Mouse (Mus musculus) CH12.LX (cell line): ENCODE data around the gene Ndufa4l2. TPM values are rescaled to one million over a fixed set of nuclear protein-coding genes. Genes with fewer than 3 reads are reported as not detected.

Source experiments
- DNase-seq: peaks from one replicate; pipeline ENCODE4 v3.0.0-alpha.2; 2013; ENCODE audit errors: extremely low read depth
- H3K27ac ChIP-seq: 2 replicates; pipeline ENCODE4 v1.5.1; 2012; ENCODE audit warnings: low read depth, mild to moderate bottlenecking, control low read depth, moderate library complexity; ENCODE audit not compliant: insufficient read depth
- H3K27me3 ChIP-seq: replicated peaks from 2 replicates; pipeline ENCODE3; 2012; ENCODE audit warnings: inconsistent platforms
- H3K36me3 ChIP-seq, 2 experiments: replicated peaks in 1 of 2; 2 replicates each; pipeline versions ENCODE3 to v1.6.1; 2012; ENCODE audit warnings: inconsistent platforms in 1 of 2, low read length in 1 of 2, mild to moderate bottlenecking in 1 of 2, mixed read lengths in 1 of 2, moderate library complexity in 1 of 2; ENCODE audit not compliant: control insufficient read depth in 1 of 2, insufficient read depth in 1 of 2
- H3K4me1 ChIP-seq, 2 experiments: 2 replicates each; pipeline ENCODE4 v1.6.1; 2012; ENCODE audit warnings: inconsistent platforms in 1 of 2, moderate library complexity in 1 of 2; ENCODE audit not compliant: insufficient read depth in 2 of 2, control insufficient read depth in 1 of 2
- H3K4me2 ChIP-seq: 2 replicates; pipeline ENCODE4 v1.6.1; 2012; ENCODE audit warnings: low read depth, mild to moderate bottlenecking, control low read depth; ENCODE audit not compliant: poor library complexity, insufficient read depth, severe bottlenecking
- H3K4me3 ChIP-seq, 3 experiments: fragments of 150-350 bp in 1 of 3; sonication (generic) in 1 of 3; replicated peaks in 1 of 3; 2 replicates each; pipeline versions ENCODE3 to v1.5.1; 2011 to 2012; ENCODE audit warnings: low read depth in 2 of 3, low read length in 2 of 3, mild to moderate bottlenecking in 2 of 3, moderate library complexity in 2 of 3, control low read depth in 1 of 3, improper control_type of control experiment in 1 of 3, inconsistent platforms in 1 of 3, mixed read lengths in 1 of 3; ENCODE audit not compliant: poor library complexity in 1 of 3
- H3K79me2 ChIP-seq: replicated peaks from 2 replicates; pipeline ENCODE4 v1.6.1; 2012; ENCODE audit warnings: mild to moderate bottlenecking, moderate library complexity; ENCODE audit not compliant: control insufficient read depth, poor library complexity, insufficient read depth, severe bottlenecking; ENCODE audit errors: extremely low read depth
- H3K9ac ChIP-seq: 2 replicates; pipeline ENCODE4 v1.6.1; 2012; ENCODE audit warnings: low read depth, mild to moderate bottlenecking, control low read depth, moderate library complexity; ENCODE audit not compliant: insufficient read depth
- H3K9me3 ChIP-seq: replicated peaks from 2 replicates; pipeline ENCODE3; 2012; ENCODE audit warnings: low read length, inconsistent platforms, mixed read lengths
- CHD1 ChIP-seq: IDR thresholded peaks from 2 replicates; pipeline ENCODE4 v1.6.1; 2012; ENCODE audit warnings: low read depth, low read length, improper control_type of control experiment, inconsistent platforms
- CHD2 ChIP-seq: IDR thresholded peaks from 2 replicates; pipeline ENCODE4 v1.6.1; 2011; ENCODE audit warnings: low read length, improper control_type of control experiment
- CTCF ChIP-seq, 2 experiments: IDR thresholded peaks in 1 of 2; conservative IDR thresholded peaks in 1 of 2; 2 replicates each; pipeline ENCODE4 v1.5.1; 2011 to 2012; ENCODE audit warnings: low read depth in 2 of 2, low read length in 2 of 2, improper control_type of control experiment in 1 of 2, inconsistent platforms in 1 of 2, mild to moderate bottlenecking in 1 of 2, moderate library complexity in 1 of 2
- E2F4 ChIP-seq: IDR thresholded peaks from 2 replicates; pipeline ENCODE4 v1.6.1; 2011; ENCODE audit warnings: low read depth, low read length, improper control_type of control experiment; ENCODE audit not compliant: insufficient replicate concordance
- HCFC1 ChIP-seq: IDR thresholded peaks from 2 replicates; pipeline ENCODE4 v1.6.1; 2012; ENCODE audit warnings: low read depth, mild to moderate bottlenecking, inconsistent platforms, low read length, improper control_type of control experiment
- IRF4 ChIP-seq: IDR thresholded peaks from 2 replicates; pipeline ENCODE4 v1.6.1; 2014; ENCODE audit warnings: low read depth, mild to moderate bottlenecking, inconsistent platforms, low read length, improper control_type of control experiment
- KAT2A ChIP-seq: IDR thresholded peaks from 2 replicates; pipeline ENCODE4 v1.6.1; 2012; ENCODE audit warnings: low read length, improper control_type of control experiment, inconsistent platforms; ENCODE audit not compliant: insufficient replicate concordance
- MAZ ChIP-seq: IDR thresholded peaks from 2 replicates; pipeline ENCODE4 v1.6.1; 2012; ENCODE audit warnings: low read depth, mild to moderate bottlenecking, inconsistent platforms, low read length, improper control_type of control experiment, moderate library complexity
- MXI1 ChIP-seq: IDR thresholded peaks from 2 replicates; pipeline ENCODE4 v1.6.1; 2011; ENCODE audit warnings: mild to moderate bottlenecking, low read depth, low read length, improper control_type of control experiment
- MYC ChIP-seq: IDR thresholded peaks from 2 replicates; pipeline ENCODE4 v1.6.1; 2011; ENCODE audit warnings: low read depth, mild to moderate bottlenecking, improper control_type of control experiment, low read length
- NRF1 ChIP-seq: IDR thresholded peaks from 2 replicates; pipeline ENCODE4 v1.6.1; 2014; ENCODE audit warnings: low read depth, mild to moderate bottlenecking, inconsistent platforms, low read length, improper control_type of control experiment, moderate library complexity
- PAX5 ChIP-seq: IDR thresholded peaks from 2 replicates; pipeline ENCODE4 v1.6.1; 2012; ENCODE audit warnings: low read length, inconsistent platforms, mixed read lengths
- POLR2A ChIP-seq: IDR thresholded peaks from 2 replicates; pipeline ENCODE4 v1.6.1; 2011; ENCODE audit warnings: low read depth, mild to moderate bottlenecking, improper control_type of control experiment, low read length
- RCOR1 ChIP-seq: conservative IDR thresholded peaks from 2 replicates; pipeline ENCODE4 v1.6.1; 2012; ENCODE audit warnings: low read depth, mild to moderate bottlenecking, inconsistent platforms, low read length, improper control_type of control experiment
- SMC3 ChIP-seq: IDR thresholded peaks from 2 replicates; pipeline ENCODE4 v1.6.1; 2011; ENCODE audit warnings: low read depth, low read length, improper control_type of control experiment
- TBP ChIP-seq: conservative IDR thresholded peaks from 2 replicates; pipeline ENCODE4 v1.6.1; 2011; ENCODE audit warnings: low read depth, low read length, improper control_type of control experiment
- UBTF ChIP-seq: IDR thresholded peaks from 2 replicates; pipeline ENCODE4 v1.6.1; 2012; ENCODE audit warnings: low read depth, mild to moderate bottlenecking, inconsistent platforms, low read length, improper control_type of control experiment, moderate library complexity
- USF2 ChIP-seq: conservative IDR thresholded peaks from 2 replicates; pipeline ENCODE4 v1.6.1; 2011; ENCODE audit warnings: low read depth, low read length, improper control_type of control experiment
- ZC3H11A ChIP-seq: IDR thresholded peaks from 2 replicates; pipeline ENCODE4 v1.6.1; 2012; ENCODE audit warnings: low read depth, mild to moderate bottlenecking, inconsistent platforms, low read length, improper control_type of control experiment
- ZKSCAN1 ChIP-seq: IDR thresholded peaks from 2 replicates; pipeline ENCODE4 v1.6.1; 2012; ENCODE audit warnings: low read depth, inconsistent platforms, low read length, improper control_type of control experiment, borderline replicate concordance
- ZNF384 ChIP-seq: IDR thresholded peaks from 2 replicates; pipeline ENCODE4 v1.6.1; 2012; ENCODE audit warnings: low read depth, low read length, improper control_type of control experiment, inconsistent platforms
- dilution Hi-C: fragments of 300-500 bp; cut with MboI; formaldehyde crosslinking; loops from 2 replicates; pipeline ENCODE4 v1.14.3; 2020; ENCODE audit warnings: low sequenced_read_pairs; ENCODE audit not compliant: extremely low pct_unique_long_range_greater_than_20kb, extremely low pct_ligation_motif_present
- in situ Hi-C: fragments of 300-500 bp; cut with MboI; formaldehyde crosslinking; loops from 3 replicates; pipeline ENCODE4 v1.14.3; 2019; ENCODE audit warnings: low sequenced_read_pairs, low pct_ligation_motif_present, low pct_unique_long_range_greater_than_20kb, mixed read lengths
- polyA plus RNA-seq: library from polyadenylated mRNA; unstranded; fragments of >175 nt; gene quantifications from 2 replicates; pipeline ENCODE4 v1.2.1, GENCODE M21; 2012; ENCODE audit warnings: low read depth; ENCODE audit not compliant: insufficient read length
- total RNA-seq, 2 experiments: library from RNA; depleted of rRNA; stranded (reverse); fragments of 300-350 nt in 1 of 2; fragments of >200 nt in 1 of 2; gene quantifications; 2 replicates each; pipeline ENCODE4 v1.2.3; 2012 to 2014

The Ndufa4l2 gene
- total and polyA plus RNA-seq, 3 experiments: 0.47 TPM; not detected in 2

GRCm38 (mm10) chr10:127496156-127496555, 18.6 kb upstream of the Ndufa4l2 start:
- Histone ChIP-seq H3K27me3 (no peaks in the 10 kb centered on the region), H3K4me3 (no peak overlapping the region), H3K27ac (no peak overlapping the region), H3K36me3 (peaks cover 47 to 86% of the 10 kb centered on the region in 2 experiments), H3K79me2 (no peaks in the 10 kb centered on the region), H3K4me2 (no peak overlapping the region), H3K4me1 (no peaks in the 10 kb centered on the region), H3K9ac (no peak overlapping the region), H3K9me3 (no peaks in the 10 kb centered on the region)
- in situ Hi-C loops: no loop called here
- dilution Hi-C loops: no loop called here
- no peak for TF ChIP-seq RCOR1
- no peak for TF ChIP-seq CHD1
- no peak for TF ChIP-seq ZKSCAN1
- no peak for TF ChIP-seq MXI1
- TF ChIP-seq USF2: no peak
- TF ChIP-seq MAZ: no peak
- no peak for DNase-seq

GRCm38 (mm10) chr10:127499516-127499915, 15.3 kb upstream of the Ndufa4l2 start:
- Histone ChIP-seq H3K27me3 (no peaks in the 10 kb centered on the region), H3K9me3 (no peaks in the 10 kb centered on the region), H3K79me2 (no peaks in the 10 kb centered on the region), H3K4me1 (no peaks in the 10 kb centered on the region), H3K36me3 (peaks cover 31 to 63% of the 10 kb centered on the region in 2 experiments), H3K4me3 (no peak overlapping the region), H3K4me2 (no peak overlapping the region), H3K27ac (no peak overlapping the region), H3K9ac (no peak overlapping the region)
- DNase-seq: no peak
- dilution Hi-C loops: no loop called here
- in situ Hi-C loops: no loop called here
- no peak for TF ChIP-seq POLR2A
- no peak for TF ChIP-seq MAZ
- TF ChIP-seq SMC3: no peak
- no peak for TF ChIP-seq MYC
- TF ChIP-seq UBTF: no peak
- no peak for TF ChIP-seq ZC3H11A
- no peak for TF ChIP-seq IRF4
- TF ChIP-seq RCOR1: no peak
- no peak for TF ChIP-seq KAT2A
- no peak for TF ChIP-seq HCFC1
- TF ChIP-seq TBP: no peak
- no peak for TF ChIP-seq USF2
- no peak for TF ChIP-seq PAX5
- TF ChIP-seq CHD2: no peak
- no peak for TF ChIP-seq NRF1
- no peak for TF ChIP-seq CTCF (conservative IDR thresholded peaks at IDR 0.05 in 1 of 2, IDR thresholded peaks at IDR 0.05 in 1 of 2; ENCODE audit: low read depth in 2 of 2, low read length in 2 of 2)
- no peak for TF ChIP-seq E2F4
- TF ChIP-seq ZNF384: no peak
